Mouse (Mus musculus) Muller cell, postnatal 12 days (primary cell): ENCODE measurements at regions not wholly inside any gene's neighbourhood (a gene's known extent, or its start where the extent isn't known, plus 50 kb on each side); places are given as distances from the start of the nearest gene placed in this dataset.

ENCODE experiments used
- DNase-seq: peaks from one replicate; pipeline ENCODE4 v3.0.0-alpha.2; 2015; ENCODE audit errors: inconsistent ontology term

GRCm38 (mm10) chrX:158236206-158236605 lies 193.1 kb upstream of the Cnksr2 start:
- DNase-seq: no peak

DNA sequence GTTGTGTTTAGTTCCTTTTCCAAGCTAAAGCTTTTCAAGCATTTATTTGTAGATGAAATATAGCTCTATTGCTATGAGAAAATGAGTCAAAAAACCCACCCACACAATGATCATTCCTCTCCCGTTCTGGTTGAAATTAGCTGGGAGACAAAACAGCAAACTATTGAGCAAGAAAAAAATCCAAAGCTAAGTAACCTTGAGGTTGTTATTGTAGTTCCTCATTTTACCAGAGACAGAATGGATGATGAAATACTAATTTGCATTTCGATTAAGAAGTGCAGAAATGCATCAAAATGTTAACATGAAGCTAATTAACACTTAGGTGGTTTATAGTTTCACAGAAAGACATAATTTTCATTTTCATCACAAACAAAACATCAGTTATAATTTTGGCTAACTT lies 166.1 kb upstream of the Cnksr2 start:
- no peak for DNase-seq

- no peak for DNase-seq
Observed at GRCm38 (mm10) chrX:158195536-158195935, 152.4 kb upstream of the Cnksr2 start.

GRCm38 (mm10) chrX:158181486-158181885 lies 138.4 kb upstream of the Cnksr2 start:
- peak; percentile 56 for DNase-seq

GRCm38 (mm10) chrX:158180356-158180755 lies 137.3 kb upstream of the Cnksr2 start:
- DNase-seq: no peak

DNA sequence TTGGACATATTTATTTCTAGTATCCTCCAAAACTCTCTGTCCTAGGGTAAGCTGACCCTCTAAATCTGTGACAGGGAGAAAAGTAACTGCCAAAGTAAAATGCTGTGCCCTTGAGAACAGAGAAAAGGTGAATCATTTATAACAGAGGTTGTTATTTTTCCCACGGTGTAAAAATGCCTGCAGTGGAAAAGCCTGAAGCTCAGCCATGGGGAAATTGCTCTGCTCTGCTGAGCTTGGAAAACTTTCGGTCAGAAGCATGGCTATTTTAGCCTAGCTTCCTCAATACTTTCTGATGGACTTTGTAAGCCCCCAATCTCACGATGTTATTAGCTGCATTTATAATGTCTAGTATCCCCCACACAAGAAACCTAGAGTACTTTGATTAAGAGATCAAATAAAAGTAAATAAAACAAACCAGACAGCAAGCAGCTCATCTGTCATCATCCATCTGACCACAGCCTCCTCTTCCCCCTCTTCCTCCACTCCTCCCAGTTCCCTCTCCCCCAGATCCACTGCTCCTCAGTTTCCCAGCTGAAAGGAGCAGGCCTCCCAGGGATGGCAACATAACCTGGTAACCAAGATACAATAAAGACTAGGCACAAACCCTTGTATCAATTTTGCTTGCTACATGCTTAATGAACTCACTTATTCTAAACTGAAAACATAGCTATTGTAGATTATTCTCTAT lies 92.9 kb upstream of the Cnksr2 start:
- no peak for DNase-seq

DNA sequence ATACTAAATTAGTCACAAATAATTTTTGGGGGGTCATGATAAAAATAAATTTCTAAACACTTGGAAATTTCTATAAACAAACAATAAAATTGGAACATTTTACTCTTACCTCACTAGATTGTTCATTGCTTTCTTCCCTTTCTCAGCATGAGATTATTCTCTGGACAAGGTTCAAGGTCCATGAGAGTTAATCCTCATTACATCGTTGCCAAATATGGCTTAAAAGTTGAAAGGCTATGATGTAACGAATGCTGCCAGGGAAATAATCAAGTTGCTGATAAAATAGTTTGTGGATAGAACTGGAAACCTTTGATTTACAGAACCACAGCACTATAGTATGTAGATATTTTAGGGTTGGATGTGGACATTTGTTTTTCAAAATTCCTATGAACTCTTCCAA lies 90.4 kb upstream of the Cnksr2 start:
- DNase-seq: no peak
